Mouse (Mus musculus) liver, adult 2 months (tissue): ENCODE results near the gene Wsb2. TPM values are rescaled to one million over a fixed set of nuclear protein-coding genes. Genes with fewer than 3 reads are reported as not detected.
A peak's percentile ranks its signal among the peaks of the same experiment; 100 is the strongest.

ENCODE experiments used
- DNase-seq: peaks from one replicate; pipeline ENCODE4 v3.0.0-alpha.2; 2011; ENCODE audit warnings: low read depth, low spot score; ENCODE audit errors: extremely low read depth
- H3K27ac ChIP-seq: fragments of 200-500 bp; replicated peaks from 2 replicates; pipeline ENCODE4 v1.5.1; 2012; ENCODE audit warnings: low read depth, mild to moderate bottlenecking, control low read depth, inconsistent platforms, low read length; ENCODE audit not compliant: insufficient read depth
- H3K27me3 ChIP-seq: fragments of 200-500 bp; 2 replicates; pipeline ENCODE4 v1.6.1; 2012; ENCODE audit warnings: mild to moderate bottlenecking, moderate library complexity, low read length, inconsistent platforms; ENCODE audit not compliant: control insufficient read depth, insufficient read depth
- H3K36me3 ChIP-seq: fragments of 200-500 bp; 2 replicates; pipeline ENCODE4 v1.6.1; 2012; ENCODE audit warnings: low read length, inconsistent platforms; ENCODE audit not compliant: control insufficient read depth, insufficient read depth
- H3K4me1 ChIP-seq: fragments of 200-500 bp; 2 replicates; pipeline ENCODE4 v1.6.1; 2011; ENCODE audit warnings: low read length; ENCODE audit not compliant: control insufficient read depth, insufficient read depth
- H3K4me3 ChIP-seq: fragments of 200-500 bp; 2 replicates; pipeline ENCODE4 v1.5.1; 2011; ENCODE audit warnings: low read depth, mild to moderate bottlenecking, control low read depth, low read length, moderate library complexity; ENCODE audit not compliant: insufficient read depth
- H3K79me2 ChIP-seq: fragments of 200-500 bp; 2 replicates; pipeline ENCODE4 v1.6.1; 2012; ENCODE audit warnings: inconsistent platforms, mild to moderate bottlenecking, low read length, moderate library complexity; ENCODE audit not compliant: control insufficient read depth, insufficient read depth
- H3K9ac ChIP-seq: fragments of 200-500 bp; 2 replicates; pipeline ENCODE4 v1.6.1; 2012; ENCODE audit warnings: low read depth, mild to moderate bottlenecking, control low read depth, inconsistent platforms, low read length
- CTCF ChIP-seq: fragments of 200-500 bp; IDR thresholded peaks from 2 replicates; pipeline ENCODE4 v1.5.1; 2011; ENCODE audit warnings: low read depth, low read length, control low read depth
- POLR2A ChIP-seq: fragments of 200-500 bp; IDR thresholded peaks from 2 replicates; pipeline ENCODE4 v1.6.1; 2011; ENCODE audit warnings: low read length, control low read depth; ENCODE audit not compliant: insufficient read depth; ENCODE audit errors: extremely low read depth
- WGBS: fragments of 180-500 bp; shearing (Covaris S2); methylation state at CpG from one replicate; pipeline ENCODE4 v1.1.7; 2018; 5-methylcytosine and 5-hydroxymethylcytosine counted together
- polyA plus RNA-seq: library from polyadenylated mRNA; depleted of rRNA; stranded (reverse); fragments of >200 nt; gene quantifications from 2 replicates; pipeline ENCODE4 v1.2.3, GENCODE M21; 2012
- total RNA-seq: library from RNA; depleted of rRNA; stranded (reverse); fragments of >200 nt; gene quantifications from 2 replicates; pipeline ENCODE4 v1.2.3, GENCODE M21; 2014

Gene Wsb2
- total and polyA plus RNA-seq, 2 experiments, result 27.9 to 87.9 TPM

DNA sequence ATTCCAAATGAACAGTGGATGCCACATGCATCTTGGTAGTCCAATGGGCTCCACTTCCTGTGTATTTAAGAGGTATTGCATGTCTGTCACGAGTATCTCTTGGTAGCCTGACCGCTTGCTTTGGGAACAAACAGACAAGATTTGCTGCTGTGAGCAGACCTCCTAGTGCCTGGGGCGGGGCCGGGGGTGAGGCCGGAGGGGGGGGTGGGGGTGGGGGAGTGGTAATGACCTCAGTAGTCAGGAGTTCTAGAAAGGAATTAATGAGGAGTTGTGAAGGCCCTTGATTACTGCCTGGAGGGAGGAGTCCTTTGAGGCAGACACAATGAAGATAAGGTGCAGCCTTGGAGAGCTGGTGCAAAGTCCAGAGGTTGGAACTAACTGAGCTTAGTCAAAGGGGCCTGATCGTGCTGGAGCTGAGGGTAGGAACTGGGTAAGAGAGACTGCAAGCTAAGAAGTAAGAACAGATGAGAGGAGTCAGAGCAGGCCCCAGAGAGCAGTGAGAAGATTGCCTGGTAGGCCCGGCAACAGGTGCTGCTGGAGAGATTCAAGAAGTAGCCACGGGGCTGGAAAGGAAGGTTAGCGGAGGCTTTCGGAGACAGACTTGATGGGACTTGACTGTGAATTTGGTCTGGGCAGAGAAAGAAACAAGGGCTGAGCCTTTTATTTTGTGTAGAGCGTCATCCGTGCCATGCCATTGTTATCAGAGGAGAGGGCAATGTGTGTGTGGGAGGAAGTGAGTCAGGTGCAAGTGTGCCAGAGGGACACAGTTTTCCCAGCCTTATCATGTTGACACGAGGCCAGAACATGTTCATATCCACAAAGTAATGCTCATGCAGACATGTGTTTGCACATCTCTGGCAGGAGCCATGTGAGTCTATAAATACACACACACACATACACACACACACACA is 3.8 kb downstream of the Wsb2 start:
- DNase-seq, result peak; percentile 85
- Histone ChIP-seq H3K4me1 (peaks cover 45% of the 10 kb centered on the region), H3K36me3 (0 out of 2 replicates have a peak, but pooled peaks cover 3% of the 10 kb centered on the region), H3K27ac (peak overlapping the region; percentile 100), H3K27me3 (no peaks in the 10 kb centered on the region), H3K9ac (peak overlapping the region; percentile 71), H3K4me3 (peak overlapping the region; percentile 3; the same call in 1 of the 2 replicates), H3K79me2 (peaks cover 35% of the 10 kb centered on the region)
- WGBS, result 21% methylated on average over 13 of the region's 13 CpGs
- TF ChIP-seq CTCF (no peak), POLR2A (no peak)

- no peak overlapping the region for H3K4me3 ChIP-seq
- peak overlapping the region; percentile 43 for H3K27ac ChIP-seq
- no peak for DNase-seq
- H3K9ac ChIP-seq, result no peak overlapping the region
- H3K79me2 ChIP-seq, result peaks cover 35% of the 10 kb centered on the region
- 0 out of 2 replicates have a peak, but pooled peaks cover 3% of the 10 kb centered on the region for H3K36me3 ChIP-seq
- peaks cover 48% of the 10 kb centered on the region for H3K4me1 ChIP-seq
- WGBS, result 72% methylated on average over 4 of the region's 4 CpGs
- no peaks in the 10 kb centered on the region for H3K27me3 ChIP-seq
- TF ChIP-seq POLR2A (no peak), CTCF (no peak)
Observed at GRCm38 (mm10) chr5:117361590-117361989, 4.5 kb downstream of the Wsb2 start.

DNA sequence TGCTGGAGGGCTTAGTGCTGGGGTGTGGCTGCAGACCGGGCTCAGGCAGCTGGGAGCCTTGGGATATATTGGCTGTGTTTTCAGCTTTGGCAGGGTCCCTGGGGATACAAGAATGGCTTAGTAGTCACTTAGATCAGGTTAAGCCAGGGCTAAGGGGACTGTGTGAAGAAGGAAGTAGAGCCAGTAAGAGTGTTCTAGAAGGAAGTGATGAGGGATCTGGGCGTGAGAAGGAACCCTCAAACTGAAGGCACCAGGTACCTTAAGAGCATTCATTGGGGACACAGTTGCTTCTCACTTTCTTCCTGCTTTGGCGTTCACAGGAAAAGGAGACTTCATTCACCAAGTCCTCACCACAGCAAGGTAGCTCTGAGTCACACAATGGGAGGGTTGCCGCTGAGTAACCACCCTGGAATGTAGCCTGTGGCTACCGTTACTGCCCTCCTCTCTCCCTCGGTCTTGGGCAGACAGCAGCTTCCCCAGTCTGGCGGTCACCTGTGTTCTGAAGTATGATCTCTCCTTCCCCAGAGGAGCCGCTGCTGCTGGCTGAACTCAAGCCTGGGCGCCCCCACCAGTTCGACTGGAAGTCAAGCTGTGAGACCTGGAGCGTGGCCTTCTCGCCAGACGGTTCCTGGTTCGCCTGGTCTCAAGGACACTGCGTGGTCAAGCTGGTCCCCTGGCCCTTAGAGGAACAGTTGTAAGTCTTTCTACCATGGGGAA is 6.1 kb downstream of the Wsb2 start:
- Histone ChIP-seq H3K4me1 (peaks cover 57% of the 10 kb centered on the region), H3K27ac (peak overlapping the region; percentile 94), H3K9ac (peak overlapping the region; percentile 34; the same call in 1 of the 2 replicates), H3K79me2 (peaks cover 33% of the 10 kb centered on the region), H3K4me3 (no peak overlapping the region), H3K36me3 (0 out of 2 replicates have a peak, but pooled peaks cover 3% of the 10 kb centered on the region), H3K27me3 (no peaks in the 10 kb centered on the region)
- TF ChIP-seq CTCF (no peak), POLR2A (no peak)
- DNase-seq, result peak; percentile 17
- WGBS, result 48% methylated on average over 15 of the region's 15 CpGs

- 33% methylated on average over 3 of the region's 3 CpGs for WGBS
- H3K27me3 ChIP-seq, result no peaks in the 10 kb centered on the region
- peak overlapping the region; percentile 97 for H3K27ac ChIP-seq
- DNase-seq, result peak; percentile 87
- TF ChIP-seq POLR2A (no peak), CTCF (no peak)
- H3K9ac ChIP-seq, result peak overlapping the region; percentile 72
- peaks cover 5% of the 10 kb centered on the region; the same call in 1 of the 2 replicates for H3K36me3 ChIP-seq
- peak overlapping the region; percentile 26 for H3K4me3 ChIP-seq
- peaks cover 38% of the 10 kb centered on the region for H3K79me2 ChIP-seq
- H3K4me1 ChIP-seq, result peaks cover 48% of the 10 kb centered on the region
Observed at GRCm38 (mm10) chr5:117364821-117365220, 7.7 kb downstream of the Wsb2 start.

- peak; percentile 99 for DNase-seq
- 17% methylated on average over 13 of the region's 13 CpGs for WGBS
- Histone ChIP-seq H3K4me3 (peak overlapping the region; percentile 42), H3K9ac (peak overlapping the region; percentile 37), H3K79me2 (peaks cover 36% of the 10 kb centered on the region), H3K27ac (peak overlapping the region; percentile 85), H3K27me3 (no peaks in the 10 kb centered on the region), H3K4me1 (peaks cover 40% of the 10 kb centered on the region), H3K36me3 (peaks cover 6% of the 10 kb centered on the region; the same call in 1 of the 2 replicates)
- no peak for TF ChIP-seq POLR2A
- no peak for TF ChIP-seq CTCF
Observed at GRCm38 (mm10) chr5:117365904-117366561, 8.9 kb downstream of the Wsb2 start.
